14 mouse cellular contexts compared by ENCODE assay signal in genomic region chr7:136379319-136379718, GRCm38 (mm10).
DNase-seq lines count a peak whose midpoint lies in the region; ATAC-seq and TF ChIP-seq lines count a peak whose summit lies in the region.
"Had no signal": no experiment of that assay in that cellular context is flagged by ENCODE, and none has a peak within 500 bp of the region (broad histone marks: within the 10 kb centered on the region; RNA-seq: fewer than 3 reads in every experiment).

No protein-coding gene starts in this region.

- no peak for ATAC-seq in embryonic facial prominence, embryonic 12.5 days (ENCODE audit: insufficient number of reproducible peaks, insufficient read depth, low FRiP score, low TSS enrichment)
- ATAC-seq in hindbrain, postnatal 0 days = no peak
- no peak for ATAC-seq in hindbrain, embryonic 12.5 days (ENCODE audit: low FRiP score)
- no peak for ATAC-seq in limb, embryonic 12.5 days (ENCODE audit: insufficient number of reproducible peaks, insufficient read depth, low FRiP score, low TSS enrichment, low read depth)
- ATAC-seq: midbrain, embryonic 15.5 days had no signal

- peaks cover 14% of the 10 kb centered on the region; the same call in 1 of the 2 replicates for H3K4me1 ChIP-seq in embryonic facial prominence, embryonic 12.5 days
- peaks cover 29% of the 10 kb centered on the region for H3K4me1 ChIP-seq in embryonic facial prominence, embryonic 10.5 days
- H3K4me1 ChIP-seq in hindbrain, postnatal 0 days (ENCODE audit: insufficient read depth, low read length) = no peaks in the 10 kb centered on the region
- 0 out of 2 replicates have a peak, but pooled peaks cover 3% of the 10 kb centered on the region for H3K4me1 ChIP-seq in hindbrain, embryonic 12.5 days
- peaks cover 58% of the 10 kb centered on the region for H3K4me1 ChIP-seq in limb, embryonic 12.5 days (replicated peaks)
- H3K4me1 ChIP-seq: midbrain, embryonic 15.5 days; neural tube, embryonic 12.5 days had no signal

- no peaks in the 10 kb centered on the region for H3K27me3 ChIP-seq in embryonic facial prominence, embryonic 12.5 days
- no peaks in the 10 kb centered on the region for H3K27me3 ChIP-seq in embryonic facial prominence, embryonic 10.5 days (replicated peaks; ENCODE audit: low read depth, poor library complexity, severe bottlenecking)
- no peaks in the 10 kb centered on the region for H3K27me3 ChIP-seq in hindbrain, postnatal 0 days (ENCODE audit: insufficient read depth, low read length)
- no peaks in the 10 kb centered on the region for H3K27me3 ChIP-seq in hindbrain, embryonic 12.5 days
- H3K27me3 ChIP-seq in limb, embryonic 12.5 days = peaks cover 3% of the 10 kb centered on the region; the same call in 1 of the 2 replicates
- H3K27me3 ChIP-seq: midbrain, embryonic 15.5 days; neural tube, embryonic 12.5 days had no signal

- TF ChIP-seq CTCF in hindbrain, postnatal 0 days (IDR thresholded peaks at IDR 0.05; ENCODE audit: low read depth) = no peak

- no peaks in the 10 kb centered on the region for H3K36me3 ChIP-seq in embryonic facial prominence, embryonic 12.5 days
- H3K36me3 ChIP-seq in embryonic facial prominence, embryonic 10.5 days (replicated peaks) = no peaks in the 10 kb centered on the region
- H3K36me3 ChIP-seq in hindbrain, postnatal 0 days (ENCODE audit: insufficient read depth, low read length) = no peaks in the 10 kb centered on the region
- H3K36me3 ChIP-seq in hindbrain, embryonic 12.5 days = no peaks in the 10 kb centered on the region
- no peaks in the 10 kb centered on the region for H3K36me3 ChIP-seq in limb, embryonic 12.5 days
- H3K36me3 ChIP-seq: midbrain, embryonic 15.5 days; neural tube, embryonic 12.5 days had no signal

- no peak for DNase-seq in embryonic facial prominence, embryonic 10.5 days (ENCODE audit: low spot score)
- peak; percentile 28 for DNase-seq in hindbrain, postnatal 0 days (ENCODE audit: low spot score)
- DNase-seq in kidney, adult 8-10 months = peak; percentile 50 to 54
- no peak for DNase-seq in layer of hippocampus, adult 18-20 months (ENCODE audit: low spot score in 2 of 2)
- no peak for DNase-seq in left cerebral cortex, adult 18-20 months (ENCODE audit: low spot score in 2 of 2)
- DNase-seq: cerebellum, postnatal 36 days had no signal

- no peak overlapping the region for H3K9ac ChIP-seq in embryonic facial prominence, embryonic 12.5 days
- H3K9ac ChIP-seq in hindbrain, postnatal 0 days (replicated peaks; ENCODE audit: low read length) = no peak overlapping the region
- H3K9ac ChIP-seq in hindbrain, embryonic 12.5 days = no peak overlapping the region
- no peak overlapping the region for H3K9ac ChIP-seq in limb, embryonic 12.5 days (replicated peaks)
- H3K9ac ChIP-seq: liver, embryonic 14.5 days; midbrain, embryonic 15.5 days; neural tube, embryonic 12.5 days had no signal

- H3K4me2 ChIP-seq in embryonic facial prominence, embryonic 12.5 days (replicated peaks) = no peak overlapping the region
- H3K4me2 ChIP-seq in hindbrain, postnatal 0 days (ENCODE audit: low read depth, low read length) = 0 out of 2 replicates have a peak overlapping the region, but pooled peaks have one; percentile 13
- no peak overlapping the region for H3K4me2 ChIP-seq in hindbrain, embryonic 12.5 days (replicated peaks)
- no peak overlapping the region for H3K4me2 ChIP-seq in limb, embryonic 12.5 days
- H3K4me2 ChIP-seq: midbrain, embryonic 15.5 days; neural tube, embryonic 12.5 days had no signal

- no peaks in the 10 kb centered on the region for H3K9me3 ChIP-seq in embryonic facial prominence, embryonic 12.5 days
- H3K9me3 ChIP-seq in embryonic facial prominence, embryonic 10.5 days = no peaks in the 10 kb centered on the region
- no peaks in the 10 kb centered on the region for H3K9me3 ChIP-seq in hindbrain, postnatal 0 days (ENCODE audit: low read length)
- no peaks in the 10 kb centered on the region for H3K9me3 ChIP-seq in hindbrain, embryonic 12.5 days (replicated peaks)
- H3K9me3 ChIP-seq in limb, embryonic 12.5 days = no peaks in the 10 kb centered on the region
- H3K9me3 ChIP-seq: midbrain, embryonic 15.5 days; neural tube, embryonic 12.5 days had no signal

- WGBS in embryonic facial prominence, embryonic 12.5 days = 56% methylated on average over 7 of the region's 7 CpGs
- 81% methylated on average over 7 of the region's 7 CpGs for WGBS in embryonic facial prominence, embryonic 10.5 days
- 49% methylated on average over 7 of the region's 7 CpGs for WGBS in hindbrain, postnatal 0 days
- 64% methylated on average over 7 of the region's 7 CpGs for WGBS in hindbrain, embryonic 12.5 days
- WGBS in limb, embryonic 12.5 days = 45% methylated on average over 7 of the region's 7 CpGs

- peak overlapping the region; percentile 12; the same call in 1 of the 2 replicates for H3K27ac ChIP-seq in embryonic facial prominence, embryonic 12.5 days
- no peak overlapping the region for H3K27ac ChIP-seq in embryonic facial prominence, embryonic 10.5 days (replicated peaks)
- no peak overlapping the region for H3K27ac ChIP-seq in hindbrain, postnatal 0 days
- no peak overlapping the region for H3K27ac ChIP-seq in hindbrain, embryonic 12.5 days
- peak overlapping the region; percentile 72 for H3K27ac ChIP-seq in limb, embryonic 12.5 days
- H3K27ac ChIP-seq: liver, embryonic 14.5 days; macrophage; midbrain, embryonic 15.5 days; neural tube, embryonic 12.5 days had no signal

- H3K4me3 ChIP-seq in embryonic facial prominence, embryonic 12.5 days = no peak overlapping the region
- no peak overlapping the region for H3K4me3 ChIP-seq in embryonic facial prominence, embryonic 10.5 days
- H3K4me3 ChIP-seq in hindbrain, postnatal 0 days (ENCODE audit: low read length) = no peak overlapping the region
- no peak overlapping the region for H3K4me3 ChIP-seq in hindbrain, embryonic 12.5 days
- H3K4me3 ChIP-seq in limb, embryonic 12.5 days (replicated peaks) = no peak overlapping the region
- H3K4me3 ChIP-seq: erythroblast, embryonic 14.5 days; midbrain, embryonic 15.5 days; neural tube, embryonic 12.5 days had no signal

Comparison
In these comparisons a context has a peak if more than half of its experiments do, and no peak if none do; other contexts are left out.
1. H3K27ac ChIP-seq: peak in embryonic facial prominence, embryonic 12.5 days (single experiment) and limb, embryonic 12.5 days (single experiment); none in embryonic facial prominence, embryonic 10.5 days (single experiment), hindbrain, postnatal 0 days (single experiment) and hindbrain, embryonic 12.5 days (single experiment).
2. DNase-seq: peak in hindbrain, postnatal 0 days (single experiment) and kidney, adult 8-10 months (2 of 2); none in embryonic facial prominence, embryonic 10.5 days (single experiment), layer of hippocampus, adult 18-20 months (0 of 2) and left cerebral cortex, adult 18-20 months (0 of 2).